ENCODE assay signal across 9 mouse cellular contexts in the genomic region with DNA sequence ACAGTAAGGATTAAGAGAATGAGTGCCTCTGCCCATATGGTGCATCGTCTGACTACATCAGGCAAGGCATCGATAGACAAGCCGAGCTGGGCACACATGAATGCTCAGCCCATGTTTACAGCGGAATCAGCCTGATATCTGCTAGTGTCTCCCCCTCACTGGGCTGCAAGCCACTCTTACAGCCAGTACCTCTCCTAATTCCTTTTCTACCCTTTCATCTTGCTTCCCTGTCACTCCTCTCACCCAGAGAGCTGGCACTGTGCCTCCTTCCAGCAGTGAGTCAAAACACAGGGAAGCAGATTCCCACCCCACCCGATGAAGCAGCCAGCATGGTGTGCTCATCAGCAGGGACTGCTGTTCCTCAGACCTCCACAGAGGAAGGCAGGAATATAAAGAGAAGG.
DNase-seq lines count a peak whose midpoint lies in the region; ATAC-seq and TF ChIP-seq lines count a peak whose summit lies in the region.
"Had no signal": no experiment of that assay in that cellular context is flagged by ENCODE, and none has a peak within 500 bp of the region (broad histone marks: within the 10 kb centered on the region; RNA-seq: fewer than 3 reads in every experiment).

No protein-coding gene starts in this region.

- H3K9me3 ChIP-seq in stomach, postnatal 0 days (ENCODE audit: control insufficient read depth, low read length): no peaks in the 10 kb centered on the region
- no peaks in the 10 kb centered on the region for H3K9me3 ChIP-seq in kidney, embryonic 16.5 days (ENCODE audit: low read length)
- H3K9me3 ChIP-seq: lung, embryonic 15.5 days had no signal

- TF ChIP-seq EP300 in stomach, postnatal 0 days (optimal IDR thresholded peaks at IDR 0.05): no peak

- 76% methylated on average over 5 of the region's 5 CpGs for WGBS in stomach, postnatal 0 days
- WGBS in kidney, embryonic 16.5 days: 72% methylated on average over 5 of the region's 5 CpGs

- DNase-seq in testis, postnatal 10 days (ENCODE audit: low spot score): peak; percentile 44
- DNase-seq in testis, postnatal 14 days (ENCODE audit: low spot score): no peak
- DNase-seq in frontal cortex, postnatal 10 days (ENCODE audit: low spot score in 2 of 2): peak; percentile 32 to 44
- peak; percentile 30 to 63 for DNase-seq in left cerebral cortex, adult 8-10 months (ENCODE audit: low spot score in 2 of 2)
- DNase-seq in stomach, postnatal 0 days (ENCODE audit: low spot score): peak; percentile 15
- no peak for DNase-seq in kidney, adult 18-20 months
- no peak for DNase-seq in spleen, postnatal 10 days (ENCODE audit: low spot score in 2 of 2)

- no peaks in the 10 kb centered on the region for H3K4me1 ChIP-seq in stomach, postnatal 0 days (replicated peaks; ENCODE audit: control insufficient read depth, insufficient read depth)
- H3K4me1 ChIP-seq in kidney, embryonic 16.5 days (ENCODE audit: insufficient read depth, low read length): no peaks in the 10 kb centered on the region
- H3K4me1 ChIP-seq: lung, embryonic 15.5 days had no signal

- H3K9ac ChIP-seq in stomach, postnatal 0 days (ENCODE audit: low read length): no peak overlapping the region
- no peak overlapping the region for H3K9ac ChIP-seq in kidney, embryonic 16.5 days (replicated peaks; ENCODE audit: low read length)
- H3K9ac ChIP-seq: lung, embryonic 15.5 days had no signal

- no peak overlapping the region for H3K4me3 ChIP-seq in stomach, postnatal 0 days (ENCODE audit: low read depth, low read length)
- no peak overlapping the region for H3K4me3 ChIP-seq in kidney, embryonic 16.5 days (ENCODE audit: low read length)
- H3K4me3 ChIP-seq: lung, embryonic 15.5 days had no signal

- no peaks in the 10 kb centered on the region for H3K36me3 ChIP-seq in stomach, postnatal 0 days (ENCODE audit: control insufficient read depth, insufficient read depth, low read length)
- H3K36me3 ChIP-seq in kidney, embryonic 16.5 days (ENCODE audit: insufficient read depth, low read length): no peaks in the 10 kb centered on the region
- H3K36me3 ChIP-seq: lung, embryonic 15.5 days had no signal

- no peak overlapping the region for H3K27ac ChIP-seq in stomach, postnatal 0 days (replicated peaks)
- H3K27ac ChIP-seq in kidney, embryonic 16.5 days (ENCODE audit: low read length): no peak overlapping the region
- H3K27ac ChIP-seq: lung, embryonic 15.5 days had no signal

- H3K4me2 ChIP-seq in stomach, postnatal 0 days (replicated peaks; ENCODE audit: low read depth): no peak overlapping the region
- H3K4me2 ChIP-seq in kidney, embryonic 16.5 days (replicated peaks; ENCODE audit: low read depth, low read length): no peak overlapping the region
- H3K4me2 ChIP-seq: lung, embryonic 15.5 days had no signal

- ATAC-seq in stomach, postnatal 0 days (ENCODE audit: low FRiP score, low TSS enrichment): no peak
- ATAC-seq in kidney, embryonic 16.5 days (ENCODE audit: low FRiP score, low TSS enrichment): no peak

- H3K27me3 ChIP-seq in stomach, postnatal 0 days (ENCODE audit: control insufficient read depth, insufficient read depth, low read length): no peaks in the 10 kb centered on the region
- H3K27me3 ChIP-seq in kidney, embryonic 16.5 days (ENCODE audit: insufficient read depth, low read length): no peaks in the 10 kb centered on the region
- H3K27me3 ChIP-seq: lung, embryonic 15.5 days had no signal

- TF ChIP-seq CTCF in stomach, postnatal 0 days (IDR thresholded peaks at IDR 0.05; ENCODE audit: low read depth): no peak

Comparison
In these comparisons a context has a peak if more than half of its experiments do, and no peak if none do; other contexts are left out.
1. DNase-seq: peak in testis, postnatal 10 days (single experiment), frontal cortex, postnatal 10 days (2 of 2), left cerebral cortex, adult 8-10 months (2 of 2) and stomach, postnatal 0 days (single experiment); none in testis, postnatal 14 days (single experiment), kidney, adult 18-20 months (single experiment) and spleen, postnatal 10 days (0 of 2).